Mouse (Mus musculus): ENCODE measurements around the gene Zc3h18.

Gene Zc3h18

DNA sequence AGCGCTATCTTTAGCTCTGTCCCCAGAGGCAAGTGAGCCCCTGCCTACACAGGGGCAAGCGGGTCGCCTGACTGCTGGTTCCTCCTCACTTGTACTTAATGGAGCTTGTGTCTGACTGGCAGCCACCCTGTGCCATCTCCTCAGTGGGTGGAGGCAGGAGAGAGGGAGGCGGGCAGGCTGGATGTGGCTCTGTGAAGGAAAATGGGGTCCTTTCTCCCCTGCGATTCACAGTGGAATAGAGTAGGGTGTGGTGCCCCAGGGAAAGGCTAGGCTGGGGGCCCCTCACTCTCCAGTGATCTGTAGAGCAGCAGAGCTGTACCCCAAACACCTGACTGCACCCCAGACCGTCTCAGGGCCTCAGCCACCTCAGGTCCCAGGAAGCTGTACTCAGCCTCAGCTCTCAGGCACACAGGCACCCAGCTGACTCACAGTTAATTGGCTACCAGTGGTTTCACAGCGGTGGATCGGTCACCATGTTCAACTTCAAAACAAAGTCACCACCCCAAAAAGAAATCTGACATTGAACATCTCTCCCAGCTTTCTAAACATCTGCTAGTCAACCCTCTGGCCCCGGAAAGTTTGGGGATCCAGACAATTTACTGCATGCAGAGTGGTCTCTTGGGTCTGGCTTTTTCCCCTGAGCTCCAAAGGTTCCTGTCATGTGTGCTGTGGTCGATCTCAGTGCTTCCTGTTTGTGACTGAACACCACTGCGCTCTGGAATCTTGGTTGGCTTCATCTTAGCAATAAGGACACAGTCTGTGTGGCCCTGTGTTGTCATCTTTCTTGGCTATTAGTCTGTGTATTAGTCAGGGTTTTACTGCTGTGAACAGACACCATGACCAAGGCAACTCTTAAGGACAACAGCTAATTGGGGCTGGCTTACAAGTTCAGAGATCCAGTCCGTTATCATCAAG is 31.0 kb upstream of the Zc3h18 start:
- in situ Hi-C loops (cut with MseI, MboI), result no loop called here

DNA sequence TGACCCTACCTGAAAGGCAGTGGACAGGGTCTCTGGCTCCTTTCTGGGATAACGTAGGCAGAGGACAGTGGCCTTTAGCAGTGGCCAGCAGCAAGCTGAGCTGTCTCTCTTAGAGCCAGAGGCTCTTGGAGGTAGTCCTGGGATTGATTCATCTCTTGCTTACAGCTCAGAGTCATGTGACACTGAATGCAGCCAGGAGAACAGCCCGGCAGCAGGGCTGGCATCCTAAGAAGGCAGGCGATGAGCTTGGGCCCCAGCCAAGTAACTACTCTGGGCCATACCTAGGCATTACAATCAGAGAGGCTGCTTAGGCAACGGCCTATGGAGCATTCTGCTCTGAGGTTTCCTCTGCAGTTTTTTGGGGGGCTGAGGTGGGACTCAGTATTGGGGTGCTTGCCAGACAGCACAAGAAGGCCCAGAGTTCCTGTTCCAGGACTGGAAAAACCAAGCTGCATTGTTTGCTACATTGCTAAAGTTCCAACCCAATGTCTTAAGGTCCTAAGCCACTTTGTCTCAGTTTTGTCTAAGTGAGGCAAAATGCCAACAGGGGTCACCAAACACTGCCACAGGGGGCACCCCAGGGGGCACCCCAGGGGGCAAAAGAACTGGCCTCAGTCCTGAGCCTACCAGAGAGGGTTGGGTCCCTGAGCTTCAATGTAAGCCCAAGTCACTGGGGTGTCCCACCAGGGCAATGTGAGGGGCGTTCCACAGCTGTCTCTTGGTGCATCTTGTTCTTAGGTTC is 28.4 kb upstream of the Zc3h18 start:
- in situ Hi-C loops (cut with MseI, MboI), result no loop called here

DNA sequence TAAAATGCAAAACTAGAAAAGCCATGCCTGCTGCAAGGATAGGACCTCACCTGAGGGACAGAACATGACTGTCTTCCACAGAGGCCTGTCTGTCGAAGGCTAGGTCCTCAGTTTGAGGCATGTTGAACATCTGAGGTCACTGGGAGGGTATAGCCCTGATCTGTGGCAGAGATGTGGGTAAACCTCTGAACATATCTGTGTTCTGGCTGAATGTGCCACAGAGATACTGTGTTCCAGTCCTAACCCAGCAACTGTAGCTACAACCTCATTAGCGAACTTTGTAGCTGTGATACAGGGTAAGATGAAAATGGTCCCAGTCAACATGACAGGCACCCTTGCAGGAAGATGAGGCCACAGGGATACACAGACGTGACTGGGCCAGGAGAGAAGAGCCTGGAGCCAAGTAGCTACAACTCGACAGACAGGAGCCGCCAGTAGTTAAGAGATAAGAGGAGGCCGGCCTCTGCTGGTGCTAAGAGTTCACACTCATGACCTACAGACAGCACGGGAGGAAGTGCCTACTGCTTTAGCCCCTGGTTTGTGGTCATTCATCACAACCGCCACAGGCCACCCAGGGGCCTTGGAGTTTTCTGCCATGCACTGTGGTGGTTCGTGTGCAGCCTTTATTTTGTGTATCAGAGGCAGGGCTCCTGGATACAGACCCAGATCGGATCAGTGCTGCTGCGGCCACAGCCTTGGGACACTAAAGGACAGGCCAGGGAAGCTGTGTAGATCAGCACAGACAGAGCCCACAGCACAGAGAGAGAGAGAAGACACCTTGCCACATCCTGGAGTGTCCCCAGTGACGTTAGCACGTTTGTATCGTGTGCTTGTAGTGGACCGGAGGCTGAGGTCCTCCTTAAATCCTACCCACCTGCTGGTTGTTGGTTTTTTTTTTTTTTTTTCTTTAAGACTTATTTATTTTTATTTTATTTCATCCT is 26.8 kb upstream of the Zc3h18 start:
- in situ Hi-C loops (cut with MseI, MboI), result no loop called here

DNA sequence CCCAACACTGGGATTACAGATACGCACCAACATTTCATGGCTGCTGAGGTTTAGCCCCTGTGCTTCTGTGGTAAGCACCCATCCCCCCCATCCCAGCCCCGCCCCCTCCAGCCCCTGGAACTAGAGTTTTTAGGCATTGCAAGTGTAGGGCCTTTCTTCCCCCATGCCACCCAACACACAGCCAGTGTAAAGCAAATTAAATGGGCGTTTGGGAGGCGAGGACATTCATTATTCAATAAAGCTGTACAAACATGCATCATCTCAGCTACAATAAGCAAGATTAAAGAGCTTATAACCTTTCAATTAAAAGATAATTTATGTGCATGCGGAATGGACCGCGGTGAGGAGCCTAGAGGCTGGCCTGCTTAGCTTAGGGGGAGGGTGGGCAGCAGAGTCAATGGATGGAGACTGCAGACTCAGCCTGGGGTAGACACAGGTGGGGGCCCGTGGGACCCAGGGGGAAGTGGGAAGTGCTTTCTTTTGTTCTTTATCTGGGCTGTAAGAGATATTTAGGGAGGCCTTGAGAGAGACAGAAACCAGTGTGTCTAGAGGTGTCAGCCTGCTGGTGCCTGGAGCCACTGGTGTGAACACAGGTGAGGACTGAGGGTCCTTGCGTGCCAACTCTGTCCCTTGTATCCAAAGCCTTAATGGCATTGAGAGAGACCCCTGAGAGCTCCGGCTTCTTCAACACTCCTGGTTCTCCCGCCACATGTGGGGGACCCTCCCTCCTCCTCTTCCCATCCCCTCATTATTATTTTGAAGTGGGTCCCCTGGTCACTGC is 25.9 kb upstream of the Zc3h18 start:
- in situ Hi-C loops (cut with MseI, MboI), result no loop called here

DNA sequence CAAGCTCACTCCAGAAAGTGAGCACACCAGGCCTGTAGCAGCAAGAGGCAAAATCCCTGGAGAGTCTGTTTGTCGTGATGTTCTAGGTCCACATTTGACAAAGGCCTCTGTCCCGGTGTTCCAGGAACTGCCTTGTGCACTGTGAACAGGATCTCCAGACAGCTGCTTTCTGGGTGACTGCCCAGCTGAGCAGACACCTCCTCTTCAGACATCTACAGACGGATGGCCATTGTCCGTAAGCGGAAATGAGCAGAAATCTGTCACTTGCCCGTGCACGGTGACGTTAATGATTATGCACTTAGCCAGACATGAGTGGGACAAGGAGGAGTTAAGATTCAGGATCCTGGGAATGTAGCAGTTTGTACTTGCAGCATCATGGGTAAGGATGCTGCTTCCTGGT is 22.3 kb upstream of the Zc3h18 start:
- in situ Hi-C loops (cut with MseI, MboI), result no loop called here

DNA sequence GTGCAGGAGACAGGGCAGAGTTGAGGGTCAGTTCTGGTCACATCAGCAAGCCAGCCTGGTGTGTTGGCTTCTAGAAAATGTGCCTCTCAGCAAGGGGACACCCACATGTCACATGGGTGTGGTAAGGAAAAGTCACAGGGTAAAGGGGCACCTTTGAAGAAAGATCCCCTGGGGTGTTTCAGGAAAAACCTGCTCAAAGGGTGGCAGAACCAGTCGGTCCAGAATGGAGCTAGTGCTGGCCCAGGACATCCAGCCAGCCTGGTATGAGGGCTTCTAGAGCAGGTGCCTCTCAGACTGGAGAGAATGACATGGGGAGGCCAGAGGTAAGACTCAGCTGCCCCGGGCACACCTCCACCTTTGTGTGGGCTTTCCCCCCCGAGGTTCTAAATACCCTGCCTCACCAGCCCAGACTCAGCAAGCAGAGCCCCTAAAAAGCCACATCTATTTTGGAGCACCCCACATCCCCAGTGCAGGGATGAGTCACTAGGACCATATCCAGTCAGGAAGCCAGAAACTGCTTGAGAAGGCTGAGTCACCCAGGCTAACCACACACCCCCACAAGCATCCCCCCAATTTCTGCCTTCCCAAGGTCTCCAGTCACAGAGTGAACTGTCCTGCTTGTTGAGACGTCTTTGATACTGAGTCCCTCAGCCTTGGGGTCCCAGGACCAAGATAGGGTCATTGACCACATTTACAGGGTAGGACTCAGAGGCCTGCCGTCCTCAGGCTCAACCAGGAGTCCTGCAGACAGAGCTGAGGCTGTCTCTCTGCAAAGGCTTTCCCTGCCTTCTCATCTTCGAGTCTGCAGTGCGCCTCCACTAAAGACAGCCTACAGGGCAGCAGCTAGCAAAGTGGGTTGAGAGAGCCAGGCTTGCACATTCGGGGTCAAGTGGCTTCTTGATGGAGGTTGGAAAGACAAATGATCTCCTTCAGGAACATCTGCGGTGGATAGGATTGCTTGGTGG is 20.5 kb upstream of the Zc3h18 start:
- in situ Hi-C loops (cut with MseI, MboI), result no loop called here

DNA sequence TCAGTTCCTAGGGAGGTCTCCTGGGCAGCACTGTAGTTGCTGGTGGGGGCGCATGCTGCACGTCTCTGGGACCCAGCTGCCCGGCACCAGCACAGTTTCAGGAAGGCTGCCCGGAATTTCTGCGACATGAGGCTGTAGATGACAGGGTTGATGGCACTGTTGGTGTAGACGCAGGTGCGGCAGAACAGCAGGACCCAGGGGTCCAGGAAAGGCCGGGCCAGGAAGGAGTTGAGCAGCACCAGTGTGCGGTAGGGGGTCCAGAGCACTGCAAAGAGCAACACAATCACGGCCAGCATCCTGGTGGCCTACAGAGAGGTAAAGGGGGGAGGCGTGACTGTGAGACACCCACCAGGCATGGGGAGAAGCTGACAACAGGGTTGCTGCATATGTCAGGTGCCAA is 19.2 kb upstream of the Zc3h18 start:
- in situ Hi-C loops (cut with MseI, MboI), result no loop called here

DNA sequence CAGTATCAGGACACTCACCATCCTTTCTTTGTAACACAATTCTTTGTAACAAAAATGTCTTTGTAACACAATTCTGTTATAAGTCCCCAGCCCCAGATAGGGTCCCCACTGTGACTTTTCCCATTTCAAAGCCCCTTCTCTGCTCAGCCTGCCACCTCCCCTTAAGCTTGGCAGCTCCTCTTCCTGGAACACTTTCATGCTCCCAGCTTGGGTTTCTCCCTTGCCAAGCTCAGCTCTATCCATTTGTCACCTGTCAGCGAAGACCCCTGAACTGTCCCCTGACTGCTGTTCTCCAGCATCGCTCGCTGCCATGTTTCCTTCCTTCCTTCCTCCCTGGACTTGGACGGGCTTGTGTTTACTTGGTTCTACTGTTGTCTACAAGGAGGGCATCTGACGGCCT is 18.8 kb upstream of the Zc3h18 start:
- in situ Hi-C loops (cut with MseI, MboI), result no loop called here

DNA sequence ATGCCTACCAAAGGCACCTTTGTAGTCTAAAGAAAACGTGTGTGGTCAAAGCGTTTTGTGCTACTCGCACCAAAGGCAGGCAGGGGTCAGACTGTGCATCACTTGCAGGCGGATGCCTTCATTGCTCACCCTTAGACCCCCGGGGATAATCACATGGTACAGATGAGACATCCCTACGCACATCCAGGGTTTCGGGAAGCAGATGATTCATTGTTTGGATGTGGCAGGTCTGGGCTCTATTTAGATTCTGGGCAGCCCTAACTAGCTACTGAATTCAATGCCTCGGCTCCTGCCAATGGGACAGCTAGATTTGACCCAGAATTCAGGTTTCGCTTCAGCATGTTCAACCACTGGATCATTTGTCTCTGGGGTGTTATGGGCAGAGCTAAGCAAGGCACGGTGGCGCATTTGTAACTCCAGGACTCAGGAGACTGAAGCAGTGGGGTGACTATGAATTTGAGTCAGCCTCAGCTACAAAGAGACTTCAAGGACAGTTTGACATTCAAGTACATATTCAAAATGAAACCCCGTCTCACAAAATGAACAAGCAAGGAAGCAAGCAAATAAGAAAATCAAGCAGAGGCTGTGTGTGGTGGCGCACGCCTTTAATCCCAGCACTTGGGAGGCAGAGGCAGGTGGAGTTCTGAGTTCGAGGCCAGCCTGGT is 17.2 kb upstream of the Zc3h18 start:
- in situ Hi-C loops (cut with MseI, MboI), result no loop called here

DNA sequence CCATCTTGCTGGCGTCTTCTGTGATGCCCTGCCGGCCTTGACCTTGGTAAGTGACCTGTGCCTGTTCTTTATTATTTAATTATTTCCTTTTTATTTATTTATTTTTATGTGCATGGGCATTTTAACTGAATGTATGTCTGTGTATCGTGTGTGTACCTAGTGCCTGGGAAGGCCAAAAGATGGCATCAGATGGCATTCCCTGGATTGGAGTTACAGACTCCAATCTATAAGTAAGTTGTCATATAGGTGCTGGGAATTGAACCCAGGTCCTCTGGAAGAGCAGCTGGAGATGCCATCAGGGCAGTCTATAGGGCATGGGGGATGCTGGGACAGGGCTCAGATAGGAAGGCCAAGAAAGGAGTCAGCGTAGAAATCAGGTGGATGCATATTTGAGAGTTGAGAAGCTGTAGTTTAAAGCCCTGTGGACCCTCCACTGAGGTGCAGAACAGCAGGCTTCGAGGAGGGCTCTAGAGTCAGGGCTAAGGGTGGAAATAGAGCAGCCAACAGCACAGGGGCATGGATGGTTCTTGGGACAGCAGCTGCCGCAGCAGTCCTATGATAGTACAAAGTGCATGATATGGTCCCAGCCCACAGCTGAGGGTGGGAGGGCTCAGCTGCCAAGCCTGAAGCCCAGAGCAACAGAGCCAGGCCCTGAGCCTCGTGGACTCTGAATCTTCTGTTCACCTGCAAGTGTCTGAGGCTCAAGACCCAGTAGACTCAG is 15.6 kb upstream of the Zc3h18 start, which contains the start of gene Trhr2:
TSS of gene Trhr2 (minus strand) at position 51 of the 721 bp plus-strand sequence.
- in situ Hi-C loops (cut with MseI, MboI), result loop anchor here in 1 of 2 experiments (10.0 kb wide), 1 partner anchor 86 kb away; no protein-coding TSS in a partner anchor

DNA sequence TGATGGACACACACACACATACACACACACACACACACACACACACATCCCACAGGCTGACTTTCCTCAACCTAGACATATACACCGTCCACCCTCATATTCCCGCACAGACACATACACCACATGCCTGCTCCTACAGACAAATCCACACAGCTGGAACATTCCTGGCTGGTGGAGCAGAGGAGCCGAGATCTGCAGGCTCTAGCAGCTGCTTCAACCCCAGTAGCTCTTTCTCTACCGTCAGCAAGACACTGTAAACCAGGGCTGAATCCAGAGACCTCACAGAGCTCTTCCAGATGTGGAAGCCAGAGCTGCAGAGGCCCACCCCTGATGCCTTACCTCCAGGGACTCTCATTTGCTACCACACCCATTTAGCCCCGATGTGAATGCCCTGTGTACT is 14.1 kb upstream of the Zc3h18 start:
- in situ Hi-C loops (cut with MseI, MboI), result loop anchor here in 1 of 2 experiments (10.0 kb wide), 1 partner anchor 87 kb away; no protein-coding TSS in a partner anchor

DNA sequence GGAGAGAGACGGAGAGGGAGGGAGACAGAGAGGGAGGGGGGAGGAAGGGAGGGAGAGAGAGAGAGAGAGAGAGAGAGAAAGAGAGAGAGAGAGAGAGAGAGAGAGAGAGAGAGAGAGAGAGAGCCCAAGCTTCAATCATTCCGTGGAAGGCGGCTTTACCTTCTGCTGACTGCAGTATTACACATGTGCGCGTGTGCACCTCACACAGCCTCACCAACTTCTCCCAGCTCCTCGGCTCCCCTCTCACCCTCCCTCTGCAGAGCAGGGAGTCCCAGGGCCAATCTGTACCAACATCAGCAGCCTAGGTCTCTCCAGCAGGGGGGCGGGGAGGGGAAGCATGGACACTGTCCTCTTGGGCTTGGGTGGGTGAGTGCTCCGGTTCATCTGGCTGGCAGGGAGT is 13.4 kb upstream of the Zc3h18 start:
- in situ Hi-C loops (cut with MseI, MboI), result loop anchor here in 1 of 2 experiments (10.0 kb wide), 1 partner anchor 88 kb away; no protein-coding TSS in a partner anchor

DNA sequence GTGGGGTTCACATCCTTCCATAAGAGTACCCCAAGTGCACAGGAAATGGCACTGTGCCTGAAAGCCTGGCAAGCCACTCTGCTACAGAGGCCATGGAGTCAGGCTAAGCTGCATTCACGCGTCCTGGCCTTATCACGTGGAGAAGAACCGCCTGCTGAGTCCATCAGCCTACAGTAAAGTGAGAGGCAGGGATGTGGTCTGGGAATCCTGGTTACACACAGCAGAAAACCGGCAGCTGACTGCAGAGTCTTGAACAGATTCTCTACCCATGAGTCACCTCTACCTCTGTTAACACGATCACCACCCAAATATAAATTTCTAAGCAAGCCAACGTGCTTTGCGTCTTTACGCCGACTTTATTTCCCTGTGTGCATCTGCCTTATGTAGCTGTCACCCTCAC is 7.9 kb upstream of the Zc3h18 start:
- in situ Hi-C loops (cut with MseI, MboI), result loop anchor here in 1 of 2 experiments (10.0 kb wide), 1 partner anchor 94 kb away; no protein-coding TSS in a partner anchor

DNA sequence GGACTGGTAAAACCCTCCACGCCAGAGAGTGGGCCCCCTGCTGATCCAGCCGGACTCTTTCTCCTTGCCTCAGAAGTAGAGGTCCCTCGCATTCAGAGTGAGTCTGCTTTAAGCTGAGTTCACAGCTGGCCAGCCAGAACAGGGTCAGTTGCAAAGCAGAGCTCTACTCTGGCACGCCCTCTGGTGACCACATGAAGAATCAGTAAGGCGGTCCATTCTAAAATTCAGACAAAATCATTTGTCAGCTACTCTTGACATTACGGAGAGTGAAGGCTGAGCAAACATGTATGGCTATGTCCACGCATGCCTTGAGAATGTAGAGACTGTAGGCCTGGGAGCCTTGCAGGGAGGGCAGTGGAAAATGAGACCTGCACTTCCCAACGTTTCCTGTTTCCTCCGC is 6.7 kb upstream of the Zc3h18 start:
- in situ Hi-C loops (cut with MseI, MboI), result loop anchor here (5.0 to 10.0 kb wide), 2 partner anchors 95 to 97 kb away; no protein-coding TSS in a partner anchor

DNA sequence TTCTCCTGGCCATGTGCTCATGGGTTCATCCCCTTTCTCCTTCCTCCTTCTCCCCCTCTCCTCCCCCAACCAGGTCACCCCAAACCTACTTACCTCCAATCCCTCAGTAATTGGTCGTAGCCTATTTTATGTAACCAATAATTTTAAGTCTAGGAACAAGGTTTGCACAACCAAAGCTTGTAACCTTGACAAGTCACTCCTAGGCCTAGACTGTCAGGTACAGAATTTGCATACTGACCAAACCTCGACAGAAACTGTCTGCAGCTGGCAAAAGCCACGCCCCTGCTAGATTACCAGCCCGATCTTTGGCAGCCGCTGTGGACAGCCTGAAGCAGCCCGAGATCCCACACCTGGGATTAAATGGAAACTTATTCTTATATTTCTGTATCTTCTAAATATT is 4.7 kb upstream of the Zc3h18 start:
- in situ Hi-C loops (cut with MseI, MboI), result loop anchor here in 1 of 2 experiments (5.0 kb wide), 1 partner anchor 99 kb away; no protein-coding TSS in a partner anchor

DNA sequence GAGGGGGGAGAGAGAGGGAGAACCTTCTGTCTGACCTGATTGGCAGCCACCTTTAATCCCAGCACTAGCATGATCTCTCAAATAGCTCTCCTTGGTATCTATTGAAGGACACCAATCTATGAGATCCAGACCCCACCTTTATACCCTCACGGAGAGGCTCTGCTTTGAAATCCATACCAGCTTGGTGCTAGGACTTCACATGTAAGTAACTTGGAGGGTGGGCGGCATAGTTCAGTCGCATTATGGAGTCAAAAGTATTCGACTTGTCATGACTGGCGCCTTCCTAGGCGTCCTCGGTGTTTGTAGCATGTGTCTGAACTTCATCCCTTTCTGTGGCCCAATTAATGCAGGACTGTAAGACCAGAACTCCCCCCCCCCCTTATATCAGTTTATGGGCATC is 1.1 kb upstream of the Zc3h18 start:
- in situ Hi-C loops (cut with MseI, MboI), result no loop called here

DNA sequence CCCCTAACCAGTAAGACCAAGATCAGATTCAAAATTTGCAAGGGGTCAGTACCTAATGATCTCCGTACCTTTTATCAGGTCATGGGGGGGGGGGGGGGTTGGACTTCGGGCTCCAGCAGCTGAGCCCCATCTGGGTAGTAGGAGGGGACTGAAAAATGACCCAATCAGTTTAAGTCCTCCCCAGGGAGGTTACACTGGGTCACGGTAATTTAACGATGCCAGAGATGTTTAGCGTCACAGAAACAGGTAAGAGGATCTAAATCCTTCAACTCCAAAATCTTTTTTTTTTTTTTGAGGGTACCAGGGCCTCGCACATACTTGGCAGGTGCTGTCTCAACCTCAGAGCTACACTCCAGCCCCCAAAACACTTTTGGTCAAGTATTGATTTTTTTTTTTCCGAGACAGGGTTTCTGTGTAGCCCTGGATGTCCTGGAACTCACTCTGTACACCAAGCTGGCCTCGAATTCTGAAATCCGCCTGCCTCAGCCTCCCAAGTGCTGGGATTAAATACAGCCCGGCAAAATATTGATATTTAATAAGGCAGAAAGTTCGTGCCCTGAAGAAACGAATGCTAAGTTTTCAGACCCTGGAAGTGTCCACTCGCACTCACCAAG is 551 bp upstream of the Zc3h18 start:
- in situ Hi-C loops (cut with MseI, MboI), result no loop called here

DNA sequence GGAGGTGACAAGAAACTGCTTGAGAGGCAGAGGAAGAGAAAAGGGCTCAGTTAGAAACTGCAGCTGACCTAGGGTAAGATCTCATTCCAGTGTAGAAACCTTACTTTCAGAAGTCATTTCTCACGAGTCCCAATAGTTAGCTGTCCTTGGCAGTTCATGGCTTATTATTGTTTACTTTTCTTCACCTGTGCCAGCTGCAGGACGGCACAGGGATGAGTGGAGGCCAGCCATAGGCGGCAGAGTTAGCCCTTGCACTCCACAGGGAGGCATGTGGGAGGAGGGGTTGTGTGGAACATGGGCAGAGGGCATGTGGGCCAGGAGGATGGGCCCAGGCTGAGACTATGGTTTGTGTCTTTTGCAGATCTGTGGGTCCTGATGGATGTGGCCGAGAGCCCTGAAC is 6.6 kb downstream of the Zc3h18 start:
- in situ Hi-C loops (cut with MseI, MboI), result no loop called here

All from mouse trophoblast stem cell (cell line).